In genomic region chr17:67360606-67361005, GRCm38 (mm10) we compare ENCODE assay signal across 21 mouse cellular contexts. TPM values are rescaled to one million over a fixed set of nuclear protein-coding genes. Genes with fewer than 3 reads are reported as not detected.
DNase-seq lines count a peak whose midpoint lies in the region; ATAC-seq and TF ChIP-seq lines count a peak whose summit lies in the region.
"Had no signal": no experiment of that assay in that cellular context is flagged by ENCODE, and none has a peak within 500 bp of the region (broad histone marks: within the 10 kb centered on the region; RNA-seq: fewer than 3 reads in every experiment).

No protein-coding gene starts in this region.

- no peak for TF ChIP-seq CTCF in midbrain, postnatal 0 days (IDR thresholded peaks at IDR 0.05)

- H3K4me1 ChIP-seq in midbrain, embryonic 10.5 days, result peaks cover 20% of the 10 kb centered on the region
- H3K4me1 ChIP-seq in midbrain, postnatal 0 days (ENCODE audit: insufficient read depth, low read length), result no peaks in the 10 kb centered on the region
- peaks cover 8% of the 10 kb centered on the region for H3K4me1 ChIP-seq in midbrain, embryonic 15.5 days
- H3K4me1 ChIP-seq: heart, embryonic 12.5 days had no signal

- peaks cover 23% of the 10 kb centered on the region for H3K27me3 ChIP-seq in midbrain, embryonic 10.5 days (ENCODE audit: low read depth, poor library complexity, severe bottlenecking)
- no peaks in the 10 kb centered on the region for H3K27me3 ChIP-seq in midbrain, postnatal 0 days (ENCODE audit: insufficient read depth, low read length)
- peaks cover 7% of the 10 kb centered on the region; the same call in 1 of the 2 replicates for H3K27me3 ChIP-seq in midbrain, embryonic 15.5 days (replicated peaks)
- H3K27me3 ChIP-seq: heart, embryonic 12.5 days; hindbrain, embryonic 15.5 days had no signal

- H3K4me2 ChIP-seq in midbrain, postnatal 0 days (ENCODE audit: low read depth, low read length, poor library complexity, severe bottlenecking), result no peak overlapping the region
- no peak overlapping the region for H3K4me2 ChIP-seq in midbrain, embryonic 15.5 days
- H3K4me2 ChIP-seq: heart, embryonic 12.5 days; hindbrain, embryonic 15.5 days had no signal

- H3K9ac ChIP-seq in midbrain, postnatal 0 days (replicated peaks; ENCODE audit: low read length, poor library complexity, severe bottlenecking), result no peak overlapping the region
- H3K9ac ChIP-seq in midbrain, embryonic 15.5 days, result no peak overlapping the region
- H3K9ac ChIP-seq: heart, embryonic 12.5 days; hindbrain, embryonic 15.5 days had no signal

- H3K36me3 ChIP-seq in midbrain, embryonic 10.5 days, result no peaks in the 10 kb centered on the region
- H3K36me3 ChIP-seq in midbrain, postnatal 0 days (ENCODE audit: insufficient read depth, low read length), result no peaks in the 10 kb centered on the region
- no peaks in the 10 kb centered on the region for H3K36me3 ChIP-seq in midbrain, embryonic 15.5 days (replicated peaks)
- H3K36me3 ChIP-seq: embryonic facial prominence, embryonic 10.5 days; G1E; heart, embryonic 12.5 days; hindbrain, embryonic 15.5 days had no signal

- peak overlapping the region; percentile 46; the same call in 1 of the 2 replicates for H3K27ac ChIP-seq in midbrain, embryonic 10.5 days (replicated peaks)
- H3K27ac ChIP-seq in midbrain, postnatal 0 days (ENCODE audit: low read depth, low read length), result no peak overlapping the region
- H3K27ac ChIP-seq in midbrain, embryonic 15.5 days, result no peak overlapping the region
- H3K27ac ChIP-seq: embryonic facial prominence, embryonic 10.5 days; heart, adult 2 months; hindbrain, embryonic 15.5 days had no signal

- no peak overlapping the region for H3K4me3 ChIP-seq in midbrain, embryonic 10.5 days
- no peak overlapping the region for H3K4me3 ChIP-seq in midbrain, postnatal 0 days (ENCODE audit: low read depth, low read length)
- H3K4me3 ChIP-seq in midbrain, embryonic 15.5 days, result no peak overlapping the region
- H3K4me3 ChIP-seq: embryonic facial prominence, embryonic 10.5 days; heart, adult 2 months; heart, embryonic 12.5 days; hindbrain, embryonic 15.5 days had no signal

- DNase-seq in embryo, embryonic 10 days (ENCODE audit: low spot score), result peak; percentile 25
- DNase-seq in embryo, embryonic 9.5 days (ENCODE audit: extremely low spot score), result no peak
- DNase-seq in midbrain, embryonic 10.5 days (ENCODE audit: low spot score), result peak; percentile 37
- DNase-seq in midbrain, postnatal 0 days (ENCODE audit: low spot score), result no peak
- no peak for DNase-seq in ovary, postnatal 14 days (ENCODE audit: low spot score)
- DNase-seq in c-Kit-positive CD71-positive TER-119-positive erythroid progenitor cells, embryonic 14.5 days (ENCODE audit: low spot score), result no peak
- DNase-seq: adrenal gland, adult 8-10 months; B cell, adult 2 months; cerebellum, adult 18-20 months; cerebellum, adult 9-11 months; gastrocnemius, postnatal 10 days; heart, adult 2 months; heart, postnatal 36 days had no signal

- WGBS in midbrain, embryonic 10.5 days, result 3% methylated on average over 3 of the region's 3 CpGs
- WGBS in midbrain, postnatal 0 days, result 10% methylated on average over 3 of the region's 3 CpGs
- 1% methylated on average over 3 of the region's 3 CpGs for WGBS in midbrain, embryonic 15.5 days

- no peak for ATAC-seq in midbrain, postnatal 0 days (ENCODE audit: low FRiP score)
- peak; percentile 75 for ATAC-seq in midbrain, embryonic 15.5 days (replicated peaks)
- ATAC-seq: CD4-positive, CD25-positive, alpha-beta regulatory T cell, adult 4 months; forebrain, embryonic 14.5 days; intestine, embryonic 16.5 days had no signal

- no peaks in the 10 kb centered on the region for H3K9me3 ChIP-seq in midbrain, embryonic 10.5 days (replicated peaks)
- H3K9me3 ChIP-seq in midbrain, postnatal 0 days (ENCODE audit: low read length), result no peaks in the 10 kb centered on the region
- H3K9me3 ChIP-seq in midbrain, embryonic 15.5 days, result no peaks in the 10 kb centered on the region
- H3K9me3 ChIP-seq: embryonic facial prominence, embryonic 10.5 days; heart, embryonic 12.5 days; hindbrain, embryonic 15.5 days had no signal

RNA-seq across cellular contexts. Expression of gene Ptprm, which starts 6.3 kb away (rescaled TPM):
- 6.4 and 7.5 TPM in 2 replicates for polyA plus RNA-seq in midbrain, embryonic 10.5 days (2016; fragmentation: Nextera tagmentation; extraction: Ambion mirVana)
- 43.5 and 45.4 TPM in 2 replicates for total RNA-seq in midbrain, postnatal 0 days (2014; rRNA removed)
- polyA plus RNA-seq in midbrain, postnatal 0 days (2015; fragmentation: Nextera tagmentation; extraction: Ambion mirVana), result 15.9 and 18.3 TPM in 2 replicates
- 20.3 and 21.8 TPM in 2 replicates for polyA plus RNA-seq in midbrain, embryonic 15.5 days (2015; fragmentation: Nextera tagmentation; extraction: Ambion mirVana)
- polyA plus RNA-seq: CD4-positive, CD25-positive, alpha-beta regulatory T cell, adult 4 months; G1E had no signal

Comparison
In these comparisons a context has a peak if more than half of its experiments do, and no peak if none do; other contexts are left out.
1. DNase-seq: peak in embryo, embryonic 10 days (single experiment) and midbrain, embryonic 10.5 days (single experiment); none in embryo, embryonic 9.5 days (single experiment), midbrain, postnatal 0 days (single experiment), ovary, postnatal 14 days (single experiment) and c-Kit-positive CD71-positive TER-119-positive erythroid progenitor cells, embryonic 14.5 days (single experiment).